Mouse (Mus musculus) lung, postnatal 0 days (tissue): ENCODE measurements around the gene Tmem30a. TPM values are rescaled to one million over a fixed set of nuclear protein-coding genes. Genes with fewer than 3 reads are reported as not detected.
A peak's percentile ranks its signal among the peaks of the same experiment; 100 is the strongest.

Experiments
- ATAC-seq: fragments of 200-750 bp; cut with Nextera tagmentation; 2 replicates; pipeline ENCODE4 v1.8.0; 2017; ENCODE audit warnings: moderate library complexity
- DNase-seq: peaks from one replicate; pipeline ENCODE4 v3.0.0-alpha.2; 2016; ENCODE audit warnings: low spot score
- H3K27ac ChIP-seq: fragments of 300-500 bp; sonication (generic); 2 replicates; pipeline ENCODE4 v1.5.1; 2014; ENCODE audit warnings: antibody characterized with exemption, mild to moderate bottlenecking, low read length, mixed read lengths
- H3K27me3 ChIP-seq: fragments of 300-500 bp; sonication (generic); replicated peaks from 2 replicates; pipeline ENCODE4 v1.6.1; 2014; ENCODE audit warnings: low read length, mixed read lengths; ENCODE audit not compliant: insufficient read depth
- H3K36me3 ChIP-seq: fragments of 300-500 bp; sonication (generic); 2 replicates; pipeline ENCODE4 v1.6.1; 2014; ENCODE audit warnings: low read length, mixed read lengths; ENCODE audit not compliant: insufficient read depth
- H3K4me1 ChIP-seq: fragments of 300-500 bp; sonication (generic); 2 replicates; pipeline ENCODE4 v1.6.1; 2014; ENCODE audit warnings: antibody characterized with exemption, low read depth, low read length, mixed read lengths; ENCODE audit not compliant: insufficient read depth
- H3K4me2 ChIP-seq: fragments of 300-500 bp; sonication (generic); replicated peaks from 2 replicates; pipeline ENCODE4 v1.6.1; 2014; ENCODE audit warnings: low read depth, mild to moderate bottlenecking, low read length, moderate library complexity, mixed read lengths
- H3K4me3 ChIP-seq: fragments of 300-500 bp; sonication (generic); 2 replicates; pipeline ENCODE4 v1.5.1; 2014; ENCODE audit warnings: low read depth, low read length
- H3K9ac ChIP-seq: fragments of 300-500 bp; sonication (generic); replicated peaks from 2 replicates; pipeline ENCODE4 v1.6.1; 2014; ENCODE audit warnings: low read depth, mild to moderate bottlenecking
- H3K9me3 ChIP-seq: fragments of 300-500 bp; sonication (generic); 2 replicates; pipeline ENCODE4 v1.6.1; 2016; ENCODE audit warnings: low read length, mixed read lengths
- CTCF ChIP-seq: IDR thresholded peaks from 2 replicates; pipeline ENCODE4 v1.5.1; 2016; ENCODE audit warnings: antibody characterized with exemption, mild to moderate bottlenecking
- EP300 ChIP-seq: IDR thresholded peaks from 2 replicates; pipeline ENCODE4 v1.6.1; 2016; ENCODE audit warnings: antibody characterized with exemption, mild to moderate bottlenecking, control low read depth
- WGBS: fragments of 180-500 bp; shearing (Covaris S2); extraction: QIAGEN DNeasy Blood & Tissue Kit; methylation state at CpG from one replicate; pipeline ENCODE4 v1.1.7; 2014; 5-methylcytosine and 5-hydroxymethylcytosine counted together
- polyA plus RNA-seq: library from polyadenylated mRNA; unstranded; fragments of >200 nt; fragmentation: Nextera tagmentation; extraction: Ambion mirVana; gene quantifications from 2 replicates; pipeline ENCODE4 v1.2.1, GENCODE M21; 2015

Gene Tmem30a
- polyA plus RNA-seq, 1 experiment from 2014 or later = 129 TPM

- no peak overlapping the region for H3K4me3 ChIP-seq
- TF ChIP-seq CTCF (no peak), EP300 (no peak)
- H3K9me3 ChIP-seq = no peaks in the 10 kb centered on the region
- no peak overlapping the region for H3K9ac ChIP-seq
- ATAC-seq = no peak
- WGBS = 52% methylated on average over 5 of the region's 5 CpGs
- H3K27me3 ChIP-seq = no peaks in the 10 kb centered on the region
- no peak overlapping the region for H3K4me2 ChIP-seq
- H3K27ac ChIP-seq = no peak overlapping the region
- H3K36me3 ChIP-seq = no peaks in the 10 kb centered on the region
- H3K4me1 ChIP-seq = no peaks in the 10 kb centered on the region
- no peak for DNase-seq
These were observed 63.0 kb downstream of the Tmem30a start for GRCm38 (mm10) chr9:79730301-79730700.

- peak; percentile 82 for DNase-seq
- TF ChIP-seq EP300 (no peak), CTCF (peak; percentile 75)
- H3K9ac ChIP-seq = no peak overlapping the region
- H3K27me3 ChIP-seq = peaks cover 7% of the 10 kb centered on the region
- H3K4me1 ChIP-seq = peaks cover 8% of the 10 kb centered on the region; the same call in 1 of the 2 replicates
- H3K27ac ChIP-seq = no peak overlapping the region
- ATAC-seq = no peak
- no peak overlapping the region for H3K4me3 ChIP-seq
- no peaks in the 10 kb centered on the region for H3K36me3 ChIP-seq
- no peak overlapping the region for H3K4me2 ChIP-seq
- H3K9me3 ChIP-seq = no peaks in the 10 kb centered on the region
- WGBS = 31% methylated on average over 5 of the region's 5 CpGs
These were observed 70.2 kb downstream of the Tmem30a start for GRCm38 (mm10) chr9:79723090-79723489.

- Histone ChIP-seq H3K4me2 (no peak overlapping the region), H3K9ac (no peak overlapping the region), H3K4me1 (peaks cover 19% of the 10 kb centered on the region), H3K27me3 (peaks cover 7% of the 10 kb centered on the region), H3K27ac (no peak overlapping the region), H3K9me3 (no peaks in the 10 kb centered on the region), H3K36me3 (no peaks in the 10 kb centered on the region), H3K4me3 (no peak overlapping the region)
- DNase-seq (peak; percentile 84), ATAC-seq (no peak)
- TF ChIP-seq CTCF = peak; percentile 78
- no peak for TF ChIP-seq EP300
- WGBS = 5% methylated on average over 9 of the region's 9 CpGs
These were observed 72.3 kb downstream of the Tmem30a start for GRCm38 (mm10) chr9:79721056-79721455.

- ATAC-seq = no peak
These were observed 73.2 kb downstream of the Tmem30a start for GRCm38 (mm10) chr9:79720143-79720542.

GRCm38 (mm10) chr9:79719451-79719850 lies 73.9 kb downstream of the Tmem30a start:
- peaks cover 7% of the 10 kb centered on the region for H3K27me3 ChIP-seq
- H3K36me3 ChIP-seq = no peaks in the 10 kb centered on the region
- ATAC-seq = peak; percentile 11; the same call in 1 of the 2 replicates
- H3K9me3 ChIP-seq = no peaks in the 10 kb centered on the region
- no peak overlapping the region for H3K9ac ChIP-seq
- peak overlapping the region; percentile 45 for H3K4me3 ChIP-seq
- H3K4me1 ChIP-seq = peaks cover 19% of the 10 kb centered on the region
- WGBS = 4% methylated on average over 28 of the region's 28 CpGs
- peak; percentile 69 for DNase-seq
- no peak for TF ChIP-seq CTCF
- no peak for TF ChIP-seq EP300
- H3K4me2 ChIP-seq = peak overlapping the region; percentile 93
- no peak overlapping the region for H3K27ac ChIP-seq

More at GRCm38 (mm10) chr9:79720143-79720542, 73.2 kb downstream of the Tmem30a start:
- Histone ChIP-seq H3K4me1 (peaks cover 19% of the 10 kb centered on the region), H3K36me3 (no peaks in the 10 kb centered on the region), H3K4me2 (no peak overlapping the region), H3K9ac (no peak overlapping the region), H3K27ac (no peak overlapping the region), H3K9me3 (no peaks in the 10 kb centered on the region), H3K4me3 (no peak overlapping the region), H3K27me3 (peaks cover 7% of the 10 kb centered on the region)
- DNase-seq = no peak
- no peak for TF ChIP-seq CTCF
- no peak for TF ChIP-seq EP300
- 55% methylated on average over 9 of the region's 9 CpGs for WGBS

Other genes with a start within 250 kb of the Tmem30a start
- 11.5 and 13.3 TPM in 2 replicates for gene Col12a1, start 74.7 kb downstream of the Tmem30a start, polyA plus RNA-seq
- 593 and 634 TPM in 2 replicates for gene Cox7a2, start 33.6 kb downstream of the Tmem30a start, polyA plus RNA-seq
- 10.1 and 12.2 TPM in 2 replicates for gene Filip1, start 219.3 kb upstream of the Tmem30a start, polyA plus RNA-seq